Mouse (Mus musculus) ES-Bruce4 (cell line): ENCODE data around the gene Strn. TPM values are rescaled to one million over a fixed set of nuclear protein-coding genes. Genes with fewer than 3 reads are reported as not detected.

Experiments
- H3K27ac ChIP-seq: 2 replicates; pipeline ENCODE4 v1.5.1; 2012; ENCODE audit warnings: low read length, inconsistent platforms; ENCODE audit not compliant: insufficient read depth
- H3K27me3 ChIP-seq: 2 replicates; pipeline ENCODE4 v1.6.1; 2012; ENCODE audit warnings: mild to moderate bottlenecking, low read length, inconsistent platforms; ENCODE audit not compliant: control insufficient read depth, poor library complexity, insufficient read depth, severe bottlenecking
- H3K36me3 ChIP-seq: 2 replicates; pipeline ENCODE4 v1.6.1; 2012; ENCODE audit warnings: inconsistent platforms, mild to moderate bottlenecking, low read length, moderate library complexity; ENCODE audit not compliant: control insufficient read depth, poor library complexity, insufficient read depth, severe bottlenecking
- H3K4me1 ChIP-seq: one replicate; pipeline ENCODE4 v1.8.1; 2011; ENCODE audit warnings: low read length; ENCODE audit not compliant: control insufficient read depth, insufficient read depth
- H3K4me3 ChIP-seq: 2 replicates; pipeline ENCODE4 v1.5.1; 2011; ENCODE audit warnings: low read depth, mild to moderate bottlenecking, low read length
- H3K9ac ChIP-seq: 2 replicates; pipeline ENCODE4 v1.6.1; 2012; ENCODE audit warnings: low read depth, mild to moderate bottlenecking, inconsistent platforms; ENCODE audit not compliant: poor library complexity, severe bottlenecking
- H3K9me3 ChIP-seq: replicated peaks from 2 replicates; pipeline ENCODE4 v1.6.1; 2012; ENCODE audit warnings: mild to moderate bottlenecking, low read length, inconsistent platforms; ENCODE audit not compliant: control insufficient read depth, poor library complexity, insufficient read depth, severe bottlenecking
- CTCF ChIP-seq: IDR thresholded peaks from one replicate; pipeline ENCODE4 v1.8.1; 2011; ENCODE audit warnings: low read depth, low read length
- EP300 ChIP-seq: IDR thresholded peaks from 2 replicates; pipeline ENCODE4 v1.6.1; 2011; ENCODE audit warnings: low read depth, low read length; ENCODE audit not compliant: insufficient read depth
- POLR2A ChIP-seq: IDR thresholded peaks from one replicate; pipeline ENCODE4 v1.8.1; 2011; ENCODE audit warnings: low read length; ENCODE audit not compliant: insufficient read depth
- polyA plus RNA-seq: library from polyadenylated mRNA; stranded (reverse); fragments of >200 nt; gene quantifications from 2 replicates; pipeline ENCODE4 v1.2.4, GENCODE M21; 2011; ENCODE audit warnings: low read depth; ENCODE audit not compliant: missing spikeins, insufficient read depth, insufficient read length

Strn gene
- polyA plus RNA-seq, 1 experiment, result 18.4 TPM

GRCm38 (mm10) chr17:78726746-78727449, 10.1 kb downstream of the Strn start:
- no peaks in the 10 kb centered on the region for H3K9me3 ChIP-seq
- H3K4me1 ChIP-seq, result no peaks in the 10 kb centered on the region
- no peak overlapping the region for H3K9ac ChIP-seq
- no peaks in the 10 kb centered on the region for H3K27me3 ChIP-seq
- no peaks in the 10 kb centered on the region for H3K36me3 ChIP-seq
- 0 out of 2 replicates have a peak overlapping the region, but pooled peaks have one; percentile 46 for H3K27ac ChIP-seq
- H3K4me3 ChIP-seq, result no peak overlapping the region
- TF ChIP-seq EP300 (no peak), CTCF (no peak), POLR2A (no peak)

DNA sequence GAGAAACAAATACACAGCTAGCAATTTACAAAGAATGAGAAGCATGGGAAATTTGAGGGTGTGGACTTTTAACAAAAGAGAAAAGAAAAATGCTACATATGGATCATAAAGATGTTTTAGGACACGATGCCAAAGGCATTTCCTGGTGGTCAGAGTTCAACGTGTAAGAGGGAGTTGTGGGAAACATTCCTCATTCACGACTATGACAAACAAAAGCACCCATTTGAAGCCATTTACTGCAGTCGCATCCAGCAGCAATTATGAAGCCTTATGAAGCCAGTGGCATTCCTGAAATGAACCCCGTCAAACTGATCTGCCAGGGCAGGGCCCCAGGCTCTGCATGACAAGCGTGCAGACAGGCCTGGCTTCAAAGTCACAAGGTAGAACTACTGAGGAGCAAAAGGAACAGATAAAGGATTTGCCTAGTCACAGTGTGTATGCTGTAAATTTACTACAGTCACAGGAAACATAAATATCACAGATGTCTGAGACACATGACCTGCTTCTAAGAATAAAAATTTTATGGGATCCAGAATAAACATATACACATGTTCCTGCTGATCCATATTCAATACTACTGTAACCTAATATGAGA, 12.4 kb downstream of the Strn start:
- H3K4me1 ChIP-seq, result no peaks in the 10 kb centered on the region
- TF ChIP-seq POLR2A (no peak), CTCF (no peak), EP300 (no peak)
- H3K36me3 ChIP-seq, result no peaks in the 10 kb centered on the region
- H3K27ac ChIP-seq, result no peak overlapping the region
- no peak overlapping the region for H3K4me3 ChIP-seq
- H3K9me3 ChIP-seq, result no peaks in the 10 kb centered on the region
- H3K9ac ChIP-seq, result no peak overlapping the region
- no peaks in the 10 kb centered on the region for H3K27me3 ChIP-seq

- TF ChIP-seq POLR2A (no peak), EP300 (no peak), CTCF (no peak)
- H3K9ac ChIP-seq, result no peak overlapping the region
- no peaks in the 10 kb centered on the region for H3K9me3 ChIP-seq
- no peak overlapping the region for H3K27ac ChIP-seq
- H3K27me3 ChIP-seq, result no peaks in the 10 kb centered on the region
- no peak overlapping the region for H3K4me3 ChIP-seq
- H3K36me3 ChIP-seq, result no peaks in the 10 kb centered on the region
- no peaks in the 10 kb centered on the region for H3K4me1 ChIP-seq
Measured at GRCm38 (mm10) chr17:78721690-78722089, 15.3 kb downstream of the Strn start.

DNA sequence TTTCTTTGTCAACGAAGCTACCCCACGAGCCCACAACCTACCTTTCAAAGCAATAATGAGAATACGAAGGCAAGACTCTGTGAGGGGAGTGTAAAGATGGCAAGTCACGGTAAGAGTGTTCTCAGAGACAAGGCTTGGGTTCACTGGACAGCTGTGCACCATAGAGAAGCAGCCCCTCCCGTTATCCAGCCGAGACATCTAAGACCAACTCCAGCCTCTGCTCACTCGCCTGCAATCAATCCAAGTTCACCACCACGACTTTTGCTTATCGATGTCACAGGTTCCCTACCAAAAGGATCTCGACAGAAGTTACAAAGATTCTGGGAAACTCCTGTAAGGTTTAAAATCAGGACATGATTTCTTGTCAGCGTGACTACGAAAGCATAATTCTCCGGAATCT, 17.9 kb downstream of the Strn start:
- H3K36me3 ChIP-seq, result no peaks in the 10 kb centered on the region
- H3K9ac ChIP-seq, result no peak overlapping the region
- H3K27me3 ChIP-seq, result no peaks in the 10 kb centered on the region
- TF ChIP-seq POLR2A, result no peak
- no peak for TF ChIP-seq EP300
- no peak for TF ChIP-seq CTCF
- H3K4me1 ChIP-seq, result no peaks in the 10 kb centered on the region
- H3K27ac ChIP-seq, result no peak overlapping the region; the same call in 1 of the 2 replicates
- no peak overlapping the region for H3K4me3 ChIP-seq
- H3K9me3 ChIP-seq, result no peaks in the 10 kb centered on the region

DNA sequence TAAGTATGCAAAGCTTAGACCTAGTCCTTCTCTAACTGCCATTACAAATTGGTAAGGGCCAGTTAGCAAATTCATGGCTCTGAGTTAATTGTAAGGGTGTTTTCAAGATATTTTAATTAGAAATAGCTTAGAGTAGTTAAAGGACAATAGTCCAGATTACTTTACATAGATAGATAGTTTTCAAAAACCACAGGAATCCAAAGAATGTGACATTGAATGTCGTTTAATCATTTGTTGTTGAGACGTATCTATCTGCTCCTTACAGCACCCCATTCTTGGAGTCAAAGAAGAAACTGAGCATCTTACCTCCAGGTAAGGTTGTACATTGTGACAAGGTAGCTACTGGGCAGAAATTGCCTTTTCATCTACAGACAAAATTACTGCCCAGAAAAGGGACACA, 26.7 kb downstream of the Strn start:
- H3K27me3 ChIP-seq, result no peaks in the 10 kb centered on the region
- H3K9me3 ChIP-seq, result no peaks in the 10 kb centered on the region
- H3K27ac ChIP-seq, result no peak overlapping the region
- H3K4me1 ChIP-seq, result no peaks in the 10 kb centered on the region
- TF ChIP-seq POLR2A, result no peak
- TF ChIP-seq EP300, result no peak
- no peak for TF ChIP-seq CTCF
- H3K9ac ChIP-seq, result no peak overlapping the region
- H3K4me3 ChIP-seq, result no peak overlapping the region
- no peaks in the 10 kb centered on the region for H3K36me3 ChIP-seq

DNA sequence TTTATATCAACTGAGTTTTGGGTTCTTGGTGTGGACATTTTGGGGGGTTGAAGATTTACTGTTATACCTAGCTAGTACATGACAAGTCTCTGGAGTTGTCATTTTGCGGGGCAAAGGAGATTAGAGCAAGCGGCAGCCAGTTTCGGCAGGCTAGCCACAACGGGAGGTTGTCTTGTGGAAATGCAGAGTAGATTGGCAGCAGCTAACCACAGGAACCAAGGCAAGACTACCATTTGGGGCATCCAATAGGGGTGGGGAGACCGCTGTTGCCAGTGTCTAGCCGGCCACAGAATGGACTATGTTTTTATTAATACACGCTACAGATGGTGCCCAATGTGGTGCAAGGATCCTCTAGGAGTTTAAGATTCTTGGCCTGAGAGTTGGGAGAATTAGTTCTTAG, 28.6 kb downstream of the Strn start:
- Histone ChIP-seq H3K4me3 (no peak overlapping the region), H3K4me1 (no peaks in the 10 kb centered on the region)
- TF ChIP-seq CTCF, result no peak
- no peak for TF ChIP-seq POLR2A
- no peak for TF ChIP-seq EP300

More for the DNA sequence above, 28.6 kb downstream of the Strn start:
- H3K27me3 ChIP-seq, result no peaks in the 10 kb centered on the region
- no peak overlapping the region for H3K9ac ChIP-seq
- H3K27ac ChIP-seq, result no peak overlapping the region
- no peaks in the 10 kb centered on the region for H3K36me3 ChIP-seq
- H3K9me3 ChIP-seq, result no peaks in the 10 kb centered on the region
